Mouse (Mus musculus): ENCODE results near the gene Brsk2. TPM values are rescaled to one million over a fixed set of nuclear protein-coding genes. Genes with fewer than 3 reads are reported as not detected.

The Brsk2 gene
- polyA plus RNA-seq, 1 experiment: 99.9 TPM

DNA sequence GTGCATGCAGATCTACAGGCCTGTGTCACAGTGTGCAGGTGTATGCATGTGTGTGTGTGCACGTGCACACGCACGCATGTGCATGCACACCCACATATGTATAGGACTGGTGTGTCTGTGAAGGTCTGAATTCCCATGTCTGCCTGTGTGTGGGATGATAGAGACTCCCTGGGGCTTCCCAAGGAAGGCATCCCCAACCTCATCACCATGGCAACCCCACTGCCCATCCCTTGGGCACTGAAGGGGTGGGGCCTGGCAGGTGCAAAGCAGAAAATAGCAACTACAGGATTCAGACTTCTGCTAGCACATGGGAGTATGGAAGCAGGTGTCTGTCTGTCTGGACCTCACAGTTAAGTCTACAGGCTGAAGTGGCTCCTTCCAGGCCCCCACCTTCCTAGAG lies 13.0 kb downstream of the Brsk2 start:
- no peaks in the 10 kb centered on the region for H3K4me1 ChIP-seq (ENCODE audit: control insufficient read depth, insufficient read depth, low read length)
- H3K27ac ChIP-seq (ENCODE audit: control insufficient read depth, insufficient read depth, low read depth, low read length): no peak overlapping the region
- H3K4me3 ChIP-seq (ENCODE audit: control insufficient read depth, low read depth, low read length): no peak overlapping the region
- TF ChIP-seq CTCF (IDR thresholded peaks at IDR 0.05; ENCODE audit: control insufficient read depth, insufficient read depth, insufficient replicate concordance, low read depth, low read length) (no peak), POLR2A (IDR thresholded peaks at IDR 0.05; ENCODE audit: control insufficient read depth, low read depth, low read length) (no peak)
- H3K27me3 ChIP-seq (ENCODE audit: control insufficient read depth, insufficient read depth, low read length): no peaks in the 10 kb centered on the region
- no peaks in the 10 kb centered on the region for H3K36me3 ChIP-seq (ENCODE audit: control insufficient read depth, insufficient read depth, low read length)

DNA sequence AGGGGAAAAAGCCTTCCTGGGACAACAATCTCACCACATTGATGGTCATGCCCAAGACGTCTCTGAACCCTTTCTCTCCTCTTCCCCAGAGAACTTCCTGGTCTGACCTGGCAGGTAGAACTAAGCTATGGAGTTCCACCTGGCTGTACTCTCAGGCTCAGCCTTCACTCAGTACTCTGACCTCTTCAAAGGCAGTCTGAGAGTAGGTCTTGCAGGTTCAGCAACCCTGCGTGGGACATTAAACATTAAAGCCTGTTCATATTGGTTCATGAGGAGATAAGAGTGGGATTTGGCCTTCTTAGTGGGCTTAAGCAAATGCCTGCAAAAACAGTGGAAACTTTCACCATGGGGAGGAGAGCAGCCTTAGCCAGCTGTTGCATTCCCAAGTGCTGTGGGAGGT lies 16.7 kb downstream of the Brsk2 start:
- no peaks in the 10 kb centered on the region for H3K4me1 ChIP-seq (ENCODE audit: control insufficient read depth, insufficient read depth, low read length)
- no peak overlapping the region for H3K27ac ChIP-seq (ENCODE audit: control insufficient read depth, insufficient read depth, low read depth, low read length)
- H3K27me3 ChIP-seq (ENCODE audit: control insufficient read depth, insufficient read depth, low read length): no peaks in the 10 kb centered on the region
- H3K36me3 ChIP-seq (ENCODE audit: control insufficient read depth, insufficient read depth, low read length): no peaks in the 10 kb centered on the region
- TF ChIP-seq POLR2A (IDR thresholded peaks at IDR 0.05; ENCODE audit: control insufficient read depth, low read depth, low read length): no peak
- no peak for TF ChIP-seq CTCF (IDR thresholded peaks at IDR 0.05; ENCODE audit: control insufficient read depth, insufficient read depth, insufficient replicate concordance, low read depth, low read length)
- no peak overlapping the region for H3K4me3 ChIP-seq (ENCODE audit: control insufficient read depth, low read depth, low read length)

DNA sequence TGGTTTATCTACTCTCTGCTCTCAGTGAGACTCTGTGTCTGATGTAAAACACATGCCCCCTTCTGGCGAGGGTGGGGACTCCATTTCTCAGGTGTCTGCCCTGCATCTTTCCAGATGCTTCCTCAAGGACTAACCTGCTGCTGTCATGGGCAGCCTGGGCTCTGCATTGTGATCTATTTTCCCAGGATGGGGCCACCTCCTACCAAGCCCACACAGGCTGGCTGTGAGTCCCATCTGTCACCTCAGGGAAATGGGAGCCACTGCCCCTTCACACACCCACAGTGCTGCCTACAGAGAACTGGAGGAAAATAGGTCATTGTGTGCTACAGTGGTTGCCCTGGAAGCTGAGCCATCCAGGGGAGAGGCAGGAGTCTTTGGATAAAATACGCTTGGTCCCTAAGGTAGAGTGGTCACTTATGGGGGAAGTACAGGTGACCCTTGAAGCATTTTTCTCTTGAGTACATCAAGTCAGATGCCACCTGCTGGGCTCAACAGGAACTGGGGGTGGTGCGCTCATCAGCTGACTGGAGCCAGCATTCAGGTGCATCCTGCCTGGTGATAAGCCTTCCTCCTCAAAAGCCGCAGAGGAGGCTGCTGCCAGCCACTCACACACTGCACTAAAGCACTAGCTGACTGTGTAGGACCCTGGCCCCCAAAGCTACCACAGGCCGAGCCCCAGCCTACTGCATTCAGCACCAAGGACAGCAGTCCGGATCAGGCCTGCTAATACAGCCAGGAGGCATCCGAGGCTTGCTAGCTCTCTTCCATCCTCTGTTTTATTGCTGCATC lies 23.5 kb downstream of the Brsk2 start:
- no peaks in the 10 kb centered on the region for H3K27me3 ChIP-seq (ENCODE audit: control insufficient read depth, insufficient read depth, low read length)
- no peaks in the 10 kb centered on the region for H3K4me1 ChIP-seq (ENCODE audit: control insufficient read depth, insufficient read depth, low read length)
- H3K4me3 ChIP-seq (ENCODE audit: control insufficient read depth, low read depth, low read length): no peak overlapping the region
- TF ChIP-seq CTCF (IDR thresholded peaks at IDR 0.05; ENCODE audit: control insufficient read depth, insufficient read depth, insufficient replicate concordance, low read depth, low read length) (peak; percentile 35), POLR2A (IDR thresholded peaks at IDR 0.05; ENCODE audit: control insufficient read depth, low read depth, low read length) (no peak)
- H3K27ac ChIP-seq (ENCODE audit: control insufficient read depth, insufficient read depth, low read depth, low read length): no peak overlapping the region
- H3K36me3 ChIP-seq (ENCODE audit: control insufficient read depth, insufficient read depth, low read length): no peaks in the 10 kb centered on the region

DNA sequence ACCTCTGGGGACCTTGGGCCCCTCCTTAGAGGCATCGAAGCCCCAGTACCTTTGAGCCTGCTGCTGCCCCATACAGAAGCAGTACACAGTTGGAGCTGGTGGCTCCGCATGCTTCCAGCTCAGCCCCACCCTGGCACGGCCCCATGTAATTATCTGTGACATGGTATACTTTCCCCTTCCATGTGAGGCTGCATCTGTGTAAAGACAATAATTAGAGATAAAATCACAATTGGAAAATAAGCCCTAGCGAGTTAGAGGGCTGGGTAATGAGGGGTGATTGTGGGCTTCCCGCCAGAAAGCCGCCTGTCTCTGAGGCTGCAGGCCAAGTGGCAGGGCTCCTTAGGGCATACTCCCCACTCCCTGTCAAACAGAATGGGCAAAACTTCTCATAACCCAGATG lies 28.5 kb downstream of the Brsk2 start:
- Histone ChIP-seq H3K27ac (ENCODE audit: control insufficient read depth, insufficient read depth, low read depth, low read length) (no peak overlapping the region), H3K4me1 (ENCODE audit: control insufficient read depth, insufficient read depth, low read length) (no peaks in the 10 kb centered on the region), H3K36me3 (ENCODE audit: control insufficient read depth, insufficient read depth, low read length) (no peaks in the 10 kb centered on the region), H3K4me3 (ENCODE audit: control insufficient read depth, low read depth, low read length) (no peak overlapping the region), H3K27me3 (ENCODE audit: control insufficient read depth, insufficient read depth, low read length) (no peaks in the 10 kb centered on the region)
- TF ChIP-seq CTCF (IDR thresholded peaks at IDR 0.05; ENCODE audit: control insufficient read depth, insufficient read depth, insufficient replicate concordance, low read depth, low read length): no peak
- TF ChIP-seq POLR2A (IDR thresholded peaks at IDR 0.05; ENCODE audit: control insufficient read depth, low read depth, low read length): no peak

DNA sequence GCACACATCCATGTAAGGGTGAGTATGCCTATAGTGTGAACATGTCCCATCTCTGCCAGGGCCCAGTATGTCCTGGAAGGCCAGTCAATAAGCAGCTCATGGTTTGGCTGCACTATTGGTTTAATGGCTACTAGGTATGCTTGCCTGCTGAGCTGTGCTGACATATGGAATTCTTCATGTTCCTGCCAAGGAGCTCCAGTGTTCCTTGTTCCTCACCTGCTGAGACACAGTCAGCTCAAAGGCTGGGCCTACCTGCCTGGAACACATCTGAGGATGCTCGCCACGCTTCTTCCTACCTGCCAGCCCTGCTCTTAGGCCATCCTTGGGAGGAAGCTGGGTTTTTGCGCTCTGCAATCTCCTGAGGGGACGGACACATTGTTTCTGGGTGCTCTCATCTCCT lies 29.7 kb downstream of the Brsk2 start:
- Histone ChIP-seq H3K36me3 (ENCODE audit: control insufficient read depth, insufficient read depth, low read length) (no peaks in the 10 kb centered on the region), H3K4me3 (ENCODE audit: control insufficient read depth, low read depth, low read length) (no peak overlapping the region), H3K27ac (ENCODE audit: control insufficient read depth, insufficient read depth, low read depth, low read length) (no peak overlapping the region), H3K27me3 (ENCODE audit: control insufficient read depth, insufficient read depth, low read length) (no peaks in the 10 kb centered on the region), H3K4me1 (ENCODE audit: control insufficient read depth, insufficient read depth, low read length) (no peaks in the 10 kb centered on the region)
- TF ChIP-seq POLR2A (IDR thresholded peaks at IDR 0.05; ENCODE audit: control insufficient read depth, low read depth, low read length): no peak
- TF ChIP-seq CTCF (IDR thresholded peaks at IDR 0.05; ENCODE audit: control insufficient read depth, insufficient read depth, insufficient replicate concordance, low read depth, low read length): no peak

DNA sequence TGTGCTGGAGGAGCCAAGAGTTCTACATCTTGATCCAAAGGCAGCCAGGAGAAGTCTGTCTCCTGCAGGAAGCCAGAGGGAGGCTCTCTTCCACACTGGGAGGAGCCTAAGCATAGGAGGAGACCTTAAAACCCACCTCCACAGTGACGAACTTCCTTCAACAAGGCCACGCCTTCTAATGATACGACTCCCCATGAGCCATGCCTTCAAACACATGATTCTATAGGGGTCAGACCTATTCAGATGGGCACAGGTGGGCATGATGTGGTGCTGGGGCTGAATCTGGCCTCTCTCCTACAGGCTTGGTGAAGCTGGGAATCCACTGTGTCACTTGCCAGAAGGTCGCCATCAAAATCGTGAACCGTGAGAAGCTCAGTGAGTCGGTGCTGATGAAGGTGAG lies 31.7 kb downstream of the Brsk2 start:
- Histone ChIP-seq H3K36me3 (ENCODE audit: control insufficient read depth, insufficient read depth, low read length) (no peaks in the 10 kb centered on the region), H3K27me3 (ENCODE audit: control insufficient read depth, insufficient read depth, low read length) (no peaks in the 10 kb centered on the region), H3K4me1 (ENCODE audit: control insufficient read depth, insufficient read depth, low read length) (no peaks in the 10 kb centered on the region), H3K4me3 (ENCODE audit: control insufficient read depth, low read depth, low read length) (no peak overlapping the region), H3K27ac (ENCODE audit: control insufficient read depth, insufficient read depth, low read depth, low read length) (no peak overlapping the region)
- TF ChIP-seq POLR2A (IDR thresholded peaks at IDR 0.05; ENCODE audit: control insufficient read depth, low read depth, low read length) (no peak), CTCF (IDR thresholded peaks at IDR 0.05; ENCODE audit: control insufficient read depth, insufficient read depth, insufficient replicate concordance, low read depth, low read length) (no peak)

DNA sequence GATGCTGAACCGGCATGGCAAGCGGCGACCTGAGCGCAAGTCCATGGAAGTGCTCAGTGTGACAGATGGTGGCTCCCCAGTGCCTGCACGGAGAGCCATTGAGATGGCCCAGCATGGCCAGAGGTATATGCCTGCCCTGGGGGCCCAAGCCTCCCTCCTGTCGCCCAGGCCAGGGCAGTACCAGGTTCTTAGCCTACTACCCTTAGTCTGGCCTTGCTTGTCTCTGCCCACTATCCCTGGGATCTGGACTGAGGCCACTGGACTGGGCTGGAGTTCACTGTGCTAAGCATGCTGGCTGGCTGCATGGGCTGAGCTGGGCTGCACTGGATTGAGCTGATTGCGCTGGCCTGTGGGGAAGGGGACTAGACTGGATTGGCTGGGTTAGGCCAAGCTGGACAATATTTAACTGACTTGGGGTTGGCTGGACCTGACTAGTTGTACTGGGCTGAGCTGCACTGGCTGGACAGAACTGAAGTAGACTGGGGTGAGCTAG lies 38.8 kb downstream of the Brsk2 start:
- Histone ChIP-seq H3K27me3 (ENCODE audit: control insufficient read depth, insufficient read depth, low read length) (no peaks in the 10 kb centered on the region), H3K4me1 (ENCODE audit: control insufficient read depth, insufficient read depth, low read length) (no peaks in the 10 kb centered on the region), H3K4me3 (ENCODE audit: control insufficient read depth, low read depth, low read length) (no peak overlapping the region), H3K27ac (ENCODE audit: control insufficient read depth, insufficient read depth, low read depth, low read length) (no peak overlapping the region), H3K36me3 (ENCODE audit: control insufficient read depth, insufficient read depth, low read length) (no peaks in the 10 kb centered on the region)
- no peak for TF ChIP-seq CTCF (IDR thresholded peaks at IDR 0.05; ENCODE audit: control insufficient read depth, insufficient read depth, insufficient replicate concordance, low read depth, low read length)
- TF ChIP-seq POLR2A (IDR thresholded peaks at IDR 0.05; ENCODE audit: control insufficient read depth, low read depth, low read length): no peak

Measured in testis, adult 2 months (tissue).